Mouse (Mus musculus) C2C12 (cell line): ENCODE measurements around the gene Chkb.

Experiments
- CTCF ChIP-seq: IDR thresholded peaks from one replicate; pipeline ENCODE4 v1.5.1; 2011; ENCODE audit not compliant: control insufficient read depth, insufficient read depth, insufficient read length
- MAX ChIP-seq: IDR thresholded peaks from one replicate; pipeline ENCODE4 v1.6.1; 2011; ENCODE audit warnings: mild to moderate bottlenecking, control low read depth
- MYOD1 ChIP-seq: IDR thresholded peaks from one replicate; pipeline ENCODE4 v1.6.1; 2011; ENCODE audit warnings: low read depth; ENCODE audit not compliant: control insufficient read depth, insufficient read length

DNA sequence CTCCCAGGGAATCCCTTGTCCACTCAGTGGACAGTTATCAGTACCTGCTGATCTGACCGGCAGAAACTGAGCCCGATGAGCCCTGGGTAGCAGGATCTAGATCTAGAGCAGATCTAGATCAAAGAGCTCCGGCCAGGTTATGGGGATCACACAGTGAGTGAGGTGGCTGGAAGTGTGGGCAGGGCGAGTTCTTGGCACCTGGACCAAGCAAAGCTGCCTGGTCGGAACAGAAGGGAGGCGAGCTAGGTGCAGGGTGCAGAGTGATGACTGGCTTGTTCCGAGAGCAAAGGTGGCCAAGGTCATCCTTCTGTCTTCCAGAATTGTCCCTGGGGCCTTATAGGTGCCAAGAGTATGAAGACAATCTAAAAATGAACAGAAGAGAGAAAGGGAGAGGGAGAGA is 30.1 kb upstream of the Chkb start:
- no peak for TF ChIP-seq MYOD1
- TF ChIP-seq CTCF: no peak
- TF ChIP-seq MAX: no peak
